Mouse (Mus musculus) cerebellum, postnatal 36 days (tissue): ENCODE results near the gene Kri1.
"Not testable (repeated sequence)": the region's sequence is repeated elsewhere in the genome, so short reads cannot be mapped to it uniquely, and the experiment has no call there.

Experiments
- DNase-seq, 2 experiments: peaks; one replicate each; pipeline ENCODE4 v3.0.0; 2021 to 2022; ENCODE audit warnings: mixed read lengths in 2 of 2

Kri1 gene

GRCm38 (mm10) chr9:21314367-21315140 is 26.8 kb upstream of the Kri1 start:
- DNase-seq: no peak

- DNase-seq: peak; percentile 91 to 93
Observed at GRCm38 (mm10) chr9:21313394-21313793, 25.6 kb upstream of the Kri1 start.

GRCm38 (mm10) chr9:21312134-21312533 is 24.4 kb upstream of the Kri1 start, which contains the start of gene Ap1m2:
TSS of gene Ap1m2 (minus strand) at chr9:21312337.
- DNase-seq: no peak

- DNase-seq: no peak
Observed at GRCm38 (mm10) chr9:21311695-21312094, 23.9 kb upstream of the Kri1 start.

GRCm38 (mm10) chr9:21309150-21309741 is 21.5 kb upstream of the Kri1 start:
- DNase-seq: no peak

GRCm38 (mm10) chr9:21305065-21305464 is 17.3 kb upstream of the Kri1 start:
- no peak for DNase-seq

- DNase-seq: no peak
Observed at GRCm38 (mm10) chr9:21299014-21299413, 11.2 kb upstream of the Kri1 start.

GRCm38 (mm10) chr9:21292271-21292670 is 4.5 kb upstream of the Kri1 start:
- no peak for DNase-seq

- DNase-seq: not testable (repeated sequence)
Observed at GRCm38 (mm10) chr9:21291868-21292267, 4.1 kb upstream of the Kri1 start.

- DNase-seq: peak; percentile 99 to 100
Observed at GRCm38 (mm10) chr9:21291022-21291787, 3.4 kb upstream of the Kri1 start, which contains the start of gene Cdkn2d. TSS of gene Cdkn2d (minus strand) at chr9:21291407.

GRCm38 (mm10) chr9:21290589-21290988 is 2.8 kb upstream of the Kri1 start:
- DNase-seq: peak in 1 of 2 experiments; percentile 55

- DNase-seq: no peak
Observed at GRCm38 (mm10) chr9:21289337-21289671, 1.5 kb upstream of the Kri1 start.

GRCm38 (mm10) chr9:21288404-21289336 is 901 bp upstream of the Kri1 start:
- DNase-seq: no peak

- no peak for DNase-seq
Observed at GRCm38 (mm10) chr9:21286753-21287152, 1.0 kb downstream of the Kri1 start.

GRCm38 (mm10) chr9:21283994-21284393 is 3.8 kb downstream of the Kri1 start:
- no peak for DNase-seq

- no peak for DNase-seq
Observed at GRCm38 (mm10) chr9:21283591-21283990, 4.2 kb downstream of the Kri1 start.

GRCm38 (mm10) chr9:21277776-21278175 is 10.0 kb downstream of the Kri1 start:
- DNase-seq: no peak

GRCm38 (mm10) chr9:21276307-21276706 is 11.5 kb downstream of the Kri1 start:
- no peak for DNase-seq

- DNase-seq: no peak
Observed at GRCm38 (mm10) chr9:21275727-21276126, 12.0 kb downstream of the Kri1 start.

GRCm38 (mm10) chr9:21275013-21275710 is 12.6 kb downstream of the Kri1 start:
- DNase-seq: no peak

- no peak for DNase-seq
Observed at GRCm38 (mm10) chr9:21274336-21274735, 13.4 kb downstream of the Kri1 start.
